Mouse (Mus musculus) c-Kit-positive CD71-negative TER-119-negative erythroid progenitor cells, embryonic 14.5 days (primary cell): ENCODE measurements at regions not wholly inside any gene's neighbourhood (a gene's known extent, or its start where the extent isn't known, plus 50 kb on each side); places are given as distances from the start of the nearest gene placed in this dataset.

Source experiments
- DNase-seq: peaks from one replicate; pipeline ENCODE4 v3.0.0-alpha.2; 2013; ENCODE audit warnings: low read depth

- DNase-seq = no peak
Observed at GRCm38 (mm10) chr4:73051511-73051910, 199.1 kb upstream of the Aldoart1 start.

GRCm38 (mm10) chr4:73047804-73048203 is 195.4 kb upstream of the Aldoart1 start:
- no peak for DNase-seq

GRCm38 (mm10) chr4:73044356-73044755 is 191.9 kb upstream of the Aldoart1 start:
- DNase-seq = no peak

GRCm38 (mm10) chr4:73042672-73043071 is 190.2 kb upstream of the Aldoart1 start:
- DNase-seq = peak; percentile 2

GRCm38 (mm10) chr4:73041486-73041885 is 189.1 kb upstream of the Aldoart1 start:
- DNase-seq = no peak

GRCm38 (mm10) chr4:72997686-72998085 is 145.3 kb upstream of the Aldoart1 start:
- no peak for DNase-seq

- DNase-seq = no peak
Observed at GRCm38 (mm10) chr4:72996102-72996501, 143.7 kb upstream of the Aldoart1 start.

GRCm38 (mm10) chr4:72946369-72946981 is 94.0 kb upstream of the Aldoart1 start:
- no peak for DNase-seq

GRCm38 (mm10) chr4:72923396-72923795 is 71.0 kb upstream of the Aldoart1 start:
- no peak for DNase-seq

GRCm38 (mm10) chr4:72914991-72915390 is 62.6 kb upstream of the Aldoart1 start:
- no peak for DNase-seq
